Mouse (Mus musculus): ENCODE results near the gene Abhd16b. TPM values are rescaled to one million over a fixed set of nuclear protein-coding genes. Genes with fewer than 3 reads are reported as not detected.

Abhd16b gene
- polyA plus RNA-seq (2017; shearing (Covaris generic)) = not detected

GRCm38 (mm10) chr2:181493156-181493927 is at the start of gene Abhd16b:
Gene Abhd16b, plus strand, starts transcription at chr2:181493206.

GRCm38 (mm10) chr2:181459153-181459672 is 33.8 kb upstream of the Abhd16b start, which contains the start of gene Zbtb46:
Gene Zbtb46, minus strand, starts transcription at chr2:181459426.

GRCm38 (mm10) chr2:181496831-181497547 is 4.0 kb downstream of the Abhd16b start, which contains the start of gene Tpd52l2:
Gene Tpd52l2, plus strand, starts transcription at chr2:181497142.

GRCm38 (mm10) chr2:181520118-181520935 is 27.3 kb downstream of the Abhd16b start, which contains the start of gene Dnajc5:
Gene Dnajc5, plus strand, starts transcription at chr2:181520485.

Other genes with a start within 250 kb of the Abhd16b start
- gene Gmeb2, start 205.2 kb upstream of the Abhd16b start, polyA plus RNA-seq (2017; shearing (Covaris generic)) = 30.3 TPM
- not detected for gene Stmn3, start 178.7 kb upstream of the Abhd16b start, polyA plus RNA-seq (2017; shearing (Covaris generic))
- 74.3 TPM for gene Rtel1, start 173.5 kb upstream of the Abhd16b start, polyA plus RNA-seq (2017; shearing (Covaris generic))
- 104 TPM for gene Zgpat, start 128.3 kb upstream of the Abhd16b start, polyA plus RNA-seq (2017; shearing (Covaris generic))
- gene Arfrp1, start 127.8 kb upstream of the Abhd16b start, polyA plus RNA-seq (2017; shearing (Covaris generic)) = 124 TPM
- 350 TPM for gene Lime1, start 113.1 kb upstream of the Abhd16b start, polyA plus RNA-seq (2017; shearing (Covaris generic))
- gene Zbtb46, start 33.8 kb upstream of the Abhd16b start, polyA plus RNA-seq (2017; shearing (Covaris generic)) = 33.2 TPM
- gene Tpd52l2, start 3.9 kb downstream of the Abhd16b start, polyA plus RNA-seq (2017; shearing (Covaris generic)) = 106 TPM
- 146 TPM for gene Dnajc5, start 27.3 kb downstream of the Abhd16b start, polyA plus RNA-seq (2017; shearing (Covaris generic))
- gene Uckl1, start 91.7 kb downstream of the Abhd16b start, polyA plus RNA-seq (2017; shearing (Covaris generic)) = 104 TPM
- 96.9 TPM for gene Prpf6, start 98.7 kb downstream of the Abhd16b start, polyA plus RNA-seq (2017; shearing (Covaris generic))
- gene Zfp512b, start 99.6 kb downstream of the Abhd16b start, polyA plus RNA-seq (2017; shearing (Covaris generic)) = 26.8 TPM
- 12.5 TPM for gene Samd10, start 106.0 kb downstream of the Abhd16b start, polyA plus RNA-seq (2017; shearing (Covaris generic))
- not detected for gene Gm29797, start 163.8 kb downstream of the Abhd16b start, polyA plus RNA-seq (2017; shearing (Covaris generic))
- gene Sox18, start 178.4 kb downstream of the Abhd16b start, polyA plus RNA-seq (2017; shearing (Covaris generic)) = 0.32 TPM
- 25.3 TPM for gene Tcea2, start 187.1 kb downstream of the Abhd16b start, polyA plus RNA-seq (2017; shearing (Covaris generic))
- gene Rgs19, start 200.8 kb downstream of the Abhd16b start, polyA plus RNA-seq (2017; shearing (Covaris generic)) = 118 TPM
- not detected for gene Lkaaear1, start 205.2 kb downstream of the Abhd16b start, polyA plus RNA-seq (2017; shearing (Covaris generic))
- not detected for gene Oprl1, start 221.8 kb downstream of the Abhd16b start, polyA plus RNA-seq (2017; shearing (Covaris generic))